Mouse (Mus musculus) myocyte (in vitro differentiated cells): Measurements from ENCODE around the gene Elovl4. TPM values are rescaled to one million over a fixed set of nuclear protein-coding genes. Genes with fewer than 3 reads are reported as not detected.

Experiments
- H3K27me3 ChIP-seq: one replicate; pipeline ENCODE4 v1.6.1; 2011; ENCODE audit not compliant: control insufficient read depth, insufficient read depth, insufficient read length
- H3K36me3 ChIP-seq: one replicate; pipeline ENCODE4 v1.6.1; 2011; ENCODE audit not compliant: control insufficient read depth, insufficient read depth
- H3K4me2 ChIP-seq: one replicate; pipeline ENCODE4 v1.6.1; 2011; ENCODE audit warnings: low read depth, control low read depth
- H3K4me3 ChIP-seq: one replicate; pipeline ENCODE4 v1.5.1; 2011; ENCODE audit warnings: mild to moderate bottlenecking, control low read depth, moderate library complexity
- H3K79me2 ChIP-seq: one replicate; pipeline ENCODE4 v1.6.1; 2011; ENCODE audit not compliant: control insufficient read depth, insufficient read depth
- H3ac ChIP-seq: one replicate; pipeline ENCODE4 v1.6.1; 2011; ENCODE audit not compliant: control insufficient read depth, insufficient read length
- CEBPB ChIP-seq: IDR thresholded peaks from 2 replicates; pipeline ENCODE4 v1.6.1; 2011; ENCODE audit warnings: mild to moderate bottlenecking, moderate library complexity; ENCODE audit not compliant: poor library complexity, insufficient read depth, severe bottlenecking
- E2F4 ChIP-seq: IDR thresholded peaks from one replicate; pipeline ENCODE4 v1.6.1; 2011; ENCODE audit warnings: mild to moderate bottlenecking, control low read depth, moderate library complexity; ENCODE audit not compliant: insufficient read depth
- MAX ChIP-seq: IDR thresholded peaks from one replicate; pipeline ENCODE4 v1.6.1; 2011; ENCODE audit warnings: low read depth, mild to moderate bottlenecking, control low read depth
- MYOD1 ChIP-seq, 3 experiments: IDR thresholded peaks; one replicate each; pipeline ENCODE4 v1.6.1; 2011; ENCODE audit warnings: control low read depth in 2 of 3, low read depth in 2 of 3, mild to moderate bottlenecking in 2 of 3, moderate library complexity in 1 of 3; ENCODE audit not compliant: insufficient read length in 2 of 3, control insufficient read depth in 1 of 3
- MYOG ChIP-seq, 3 experiments: IDR thresholded peaks; one replicate each; pipeline ENCODE4 v1.6.1; 2011; ENCODE audit warnings: control low read depth in 2 of 3, low read depth in 2 of 3, mild to moderate bottlenecking in 2 of 3; ENCODE audit not compliant: insufficient read length in 2 of 3, control insufficient read depth in 1 of 3, insufficient read depth in 1 of 3
- POLR2A ChIP-seq: IDR thresholded peaks from one replicate; pipeline ENCODE4 v1.6.1; 2011; ENCODE audit warnings: low read depth, mild to moderate bottlenecking, control low read depth, moderate library complexity; ENCODE audit not compliant: insufficient read length
- POLR2AphosphoS2 ChIP-seq: IDR thresholded peaks from one replicate; pipeline ENCODE4 v1.6.1; 2011; ENCODE audit warnings: low read depth, control low read depth; ENCODE audit not compliant: insufficient read length
- REST ChIP-seq: IDR thresholded peaks from one replicate; pipeline ENCODE4 v1.6.1; 2011; ENCODE audit warnings: mild to moderate bottlenecking, control low read depth, moderate library complexity; ENCODE audit not compliant: insufficient read depth, insufficient read length
- SRF ChIP-seq: IDR thresholded peaks from one replicate; pipeline ENCODE4 v1.6.1; 2011; ENCODE audit warnings: low read depth; ENCODE audit not compliant: control insufficient read depth, insufficient read length
- TCF12 ChIP-seq: IDR thresholded peaks from one replicate; pipeline ENCODE4 v1.6.1; 2011; ENCODE audit warnings: mild to moderate bottlenecking, control low read depth; ENCODE audit not compliant: poor library complexity, insufficient read depth, severe bottlenecking
- TCF3 ChIP-seq: IDR thresholded peaks from one replicate; pipeline ENCODE4 v1.6.1; 2011; ENCODE audit warnings: low read depth, control low read depth; ENCODE audit not compliant: insufficient read length
- USF1 ChIP-seq: IDR thresholded peaks from one replicate; pipeline ENCODE4 v1.6.1; 2011; ENCODE audit warnings: low read depth, mild to moderate bottlenecking, control low read depth, moderate library complexity
- polyA plus RNA-seq: library from polyadenylated mRNA; unstranded; fragments of >200 nt; fragmentation: generic; extraction: Trizol; gene quantifications from one replicate; pipeline ENCODE4 v1.2.1, GENCODE M21; 2012; ENCODE audit warnings: missing spikeins

Gene Elovl4
- polyA plus RNA-seq, 1 experiment: 1.3 TPM

DNA sequence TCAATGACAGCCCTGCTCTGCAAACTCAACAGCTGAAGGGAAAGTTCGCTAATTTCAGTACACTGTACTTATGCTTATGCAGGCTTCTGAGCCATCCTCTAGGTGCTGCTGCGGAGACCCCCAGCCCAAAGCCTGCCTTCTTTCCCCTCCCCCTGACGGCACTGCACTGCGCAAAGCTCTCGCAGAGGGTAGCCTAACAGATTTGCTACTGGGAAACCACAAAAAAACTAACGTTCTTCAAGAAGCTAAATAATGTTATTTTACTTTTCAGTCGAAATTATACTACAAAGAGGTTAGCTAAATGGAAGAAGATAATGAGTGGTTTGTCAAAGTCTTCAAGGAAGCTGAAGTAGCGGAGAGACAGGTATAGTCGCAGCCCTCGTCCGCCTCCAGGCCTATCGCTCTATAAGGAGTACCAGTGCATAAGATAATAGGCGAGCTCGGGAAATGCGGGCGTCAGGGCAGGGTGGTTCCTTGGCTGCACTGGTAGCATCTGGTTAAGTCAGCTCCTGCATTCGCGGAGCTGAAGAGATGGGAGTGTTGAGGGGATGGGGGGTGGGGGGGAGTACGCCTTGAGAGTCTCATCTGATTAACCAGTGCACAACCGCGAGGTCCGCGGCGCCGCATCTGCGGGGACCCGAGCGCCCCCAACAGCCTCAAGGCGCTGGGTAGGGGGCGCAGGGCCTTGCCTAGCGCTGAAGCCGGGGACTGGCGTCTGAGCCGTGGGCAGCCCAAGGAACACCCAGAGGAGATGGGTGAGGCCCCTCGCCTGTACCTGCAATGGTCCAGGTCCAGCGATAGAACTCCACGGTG, 707 bp downstream of the Elovl4 start:
- peak overlapping the region; percentile 26 for H3K4me3 ChIP-seq
- TF ChIP-seq REST (no peak), TCF12 (no peak), POLR2AphosphoS2 (no peak), MYOD1 (IDR thresholded peaks at IDR 0.05; ENCODE audit: control insufficient read depth in 1 of 3, insufficient read length in 2 of 3, low read depth in 2 of 3) (no peak)
- peak overlapping the region; percentile 87 for H3K4me2 ChIP-seq
- no peaks in the 10 kb centered on the region for H3K36me3 ChIP-seq
- H3K27me3 ChIP-seq: peaks cover 3% of the 10 kb centered on the region
- no peaks in the 10 kb centered on the region for H3K79me2 ChIP-seq
- peak overlapping the region; percentile 46 for H3ac ChIP-seq

DNA sequence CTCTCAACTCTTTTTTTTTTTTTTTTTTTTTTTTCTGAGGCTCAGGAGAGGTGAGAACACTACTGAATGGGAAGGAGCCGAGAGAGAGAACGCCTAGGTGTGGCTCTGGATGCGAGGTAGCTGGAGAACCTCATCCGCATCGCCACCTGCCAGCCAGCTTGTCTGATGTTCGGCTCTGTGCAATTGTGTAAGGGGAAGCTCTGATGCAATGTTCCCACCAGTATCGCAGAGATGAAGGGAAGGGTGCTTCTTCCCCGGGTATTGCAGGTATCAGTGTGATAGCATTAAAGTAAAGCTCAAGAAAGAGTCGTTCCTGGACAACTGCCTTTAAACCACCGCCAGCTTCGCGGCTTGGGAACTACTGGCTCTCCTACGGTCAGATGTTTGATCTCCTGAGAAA, 1.7 kb downstream of the Elovl4 start:
- H3K4me2 ChIP-seq: no peak overlapping the region
- TF ChIP-seq TCF3 (no peak), REST (no peak), POLR2A (no peak), POLR2AphosphoS2 (no peak), MAX (no peak), MYOD1 (IDR thresholded peaks at IDR 0.05; ENCODE audit: control insufficient read depth in 1 of 3, insufficient read length in 2 of 3, low read depth in 2 of 3) (no peak), MYOG (IDR thresholded peaks at IDR 0.05; ENCODE audit: control insufficient read depth in 1 of 3, insufficient read depth in 1 of 3, insufficient read length in 2 of 3, low read depth in 2 of 3) (no peak), E2F4 (no peak), USF1 (no peak), CEBPB (no peak), TCF12 (no peak), SRF (no peak)
- H3K79me2 ChIP-seq: no peaks in the 10 kb centered on the region
- H3K27me3 ChIP-seq: no peaks in the 10 kb centered on the region
- no peak overlapping the region for H3ac ChIP-seq
- no peak overlapping the region for H3K4me3 ChIP-seq
- no peaks in the 10 kb centered on the region for H3K36me3 ChIP-seq

DNA sequence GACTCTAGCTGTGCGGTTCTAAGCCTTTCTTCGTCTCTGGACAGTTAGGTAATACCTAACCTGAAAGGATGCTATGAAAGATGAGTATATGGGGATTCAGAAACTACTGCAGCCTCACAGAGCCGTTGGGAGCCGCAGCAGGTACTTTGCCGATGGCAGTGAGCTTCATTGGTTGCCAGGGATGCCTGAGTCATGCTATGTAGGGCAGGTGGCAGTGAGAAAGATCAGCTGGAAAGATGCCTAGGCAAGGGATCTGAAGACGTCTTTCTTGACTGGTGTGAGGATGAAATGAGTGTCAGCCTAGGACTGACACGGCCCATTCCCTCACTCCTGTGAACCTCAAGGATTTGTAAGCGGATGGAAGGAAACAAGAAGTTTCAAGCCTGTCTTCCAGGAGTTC, 8.2 kb downstream of the Elovl4 start:
- no peaks in the 10 kb centered on the region for H3K36me3 ChIP-seq
- H3ac ChIP-seq: no peak overlapping the region
- no peaks in the 10 kb centered on the region for H3K79me2 ChIP-seq
- no peak for TF ChIP-seq MYOG (IDR thresholded peaks at IDR 0.05; ENCODE audit: control insufficient read depth in 1 of 3, insufficient read depth in 1 of 3, insufficient read length in 2 of 3, low read depth in 2 of 3)
- no peak for TF ChIP-seq MYOD1 (IDR thresholded peaks at IDR 0.05; ENCODE audit: control insufficient read depth in 1 of 3, insufficient read length in 2 of 3, low read depth in 2 of 3)
- no peak for TF ChIP-seq TCF3
- no peak for TF ChIP-seq REST
- TF ChIP-seq TCF12: no peak
- TF ChIP-seq POLR2A: no peak
- H3K27me3 ChIP-seq: no peaks in the 10 kb centered on the region
- no peak overlapping the region for H3K4me3 ChIP-seq
- H3K4me2 ChIP-seq: no peak overlapping the region

DNA sequence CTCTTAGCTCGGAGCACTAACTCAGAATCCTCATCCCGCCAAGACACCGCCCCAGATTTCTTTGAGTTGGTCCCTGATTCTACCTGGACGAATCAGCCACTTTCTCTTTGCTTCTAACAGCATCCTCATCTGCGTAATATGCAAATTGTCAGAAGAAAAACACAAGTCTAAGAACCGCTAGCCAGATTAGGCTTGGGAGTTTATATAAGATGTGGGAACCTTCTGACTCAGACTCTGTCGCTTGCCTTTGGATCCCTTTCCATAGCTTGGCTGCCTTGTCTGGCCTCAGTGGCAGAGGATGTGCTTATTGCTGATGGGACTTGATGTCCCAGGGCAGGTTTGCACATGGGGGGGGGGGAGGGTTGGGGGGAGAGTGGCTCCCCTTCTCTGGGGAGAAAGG, 9.2 kb downstream of the Elovl4 start:
- no peak overlapping the region for H3K4me2 ChIP-seq
- no peaks in the 10 kb centered on the region for H3K79me2 ChIP-seq
- H3ac ChIP-seq: no peak overlapping the region
- TF ChIP-seq MYOG (IDR thresholded peaks at IDR 0.05; ENCODE audit: control insufficient read depth in 1 of 3, insufficient read depth in 1 of 3, insufficient read length in 2 of 3, low read depth in 2 of 3) (no peak), CEBPB (no peak), E2F4 (no peak), USF1 (no peak), TCF12 (no peak), MYOD1 (IDR thresholded peaks at IDR 0.05; ENCODE audit: control insufficient read depth in 1 of 3, insufficient read length in 2 of 3, low read depth in 2 of 3) (no peak), TCF3 (no peak), POLR2A (no peak), MAX (no peak)
- no peaks in the 10 kb centered on the region for H3K36me3 ChIP-seq
- no peaks in the 10 kb centered on the region for H3K27me3 ChIP-seq
- H3K4me3 ChIP-seq: no peak overlapping the region

DNA sequence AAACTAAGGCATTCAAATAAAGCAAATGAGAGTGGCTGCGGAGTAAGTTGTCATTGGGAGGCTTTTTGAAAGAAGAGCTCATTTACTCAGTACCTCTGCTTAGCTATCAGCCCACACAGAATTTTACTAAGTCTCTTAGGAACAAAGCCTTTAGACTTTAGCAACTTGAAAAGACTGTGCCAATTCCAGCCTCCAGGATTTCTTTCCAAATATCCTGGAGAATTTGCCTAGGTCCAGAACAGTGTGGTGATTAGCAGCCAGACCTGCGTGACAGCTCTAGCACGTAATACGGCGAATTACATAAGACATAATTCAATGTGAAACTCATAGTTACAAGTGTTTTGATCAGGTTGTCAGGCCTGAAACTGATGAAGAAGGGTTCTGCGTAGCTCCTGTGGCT, 16.8 kb downstream of the Elovl4 start:
- no peaks in the 10 kb centered on the region for H3K79me2 ChIP-seq

More for the DNA sequence above, 16.8 kb downstream of the Elovl4 start:
- Histone ChIP-seq H3K4me2 (no peak overlapping the region), H3K27me3 (no peaks in the 10 kb centered on the region), H3K4me3 (no peak overlapping the region), H3K36me3 (no peaks in the 10 kb centered on the region), H3ac (no peak overlapping the region)
- no peak for TF ChIP-seq MAX
- no peak for TF ChIP-seq MYOG (IDR thresholded peaks at IDR 0.05; ENCODE audit: control insufficient read depth in 1 of 3, insufficient read depth in 1 of 3, insufficient read length in 2 of 3, low read depth in 2 of 3)
- no peak for TF ChIP-seq E2F4
- TF ChIP-seq TCF3: no peak
- no peak for TF ChIP-seq TCF12
- no peak for TF ChIP-seq POLR2A
- no peak for TF ChIP-seq POLR2AphosphoS2
- TF ChIP-seq REST: no peak
- no peak for TF ChIP-seq CEBPB
- no peak for TF ChIP-seq USF1
- no peak for TF ChIP-seq MYOD1 (IDR thresholded peaks at IDR 0.05; ENCODE audit: control insufficient read depth in 1 of 3, insufficient read length in 2 of 3, low read depth in 2 of 3)
- no peak for TF ChIP-seq SRF
